Mouse (Mus musculus) forelimb bud, embryonic 11.5 days (tissue): Measurements from ENCODE around the gene Mindy1.
"Not testable (repeated sequence)": the region's sequence is repeated elsewhere in the genome, so short reads cannot be mapped to it uniquely, and the experiment has no call there.

Experiments
- DNase-seq: peaks from one replicate; pipeline ENCODE4 v3.0.0-alpha.2; 2012; ENCODE audit warnings: low read depth, low spot score

Gene Mindy1

DNA sequence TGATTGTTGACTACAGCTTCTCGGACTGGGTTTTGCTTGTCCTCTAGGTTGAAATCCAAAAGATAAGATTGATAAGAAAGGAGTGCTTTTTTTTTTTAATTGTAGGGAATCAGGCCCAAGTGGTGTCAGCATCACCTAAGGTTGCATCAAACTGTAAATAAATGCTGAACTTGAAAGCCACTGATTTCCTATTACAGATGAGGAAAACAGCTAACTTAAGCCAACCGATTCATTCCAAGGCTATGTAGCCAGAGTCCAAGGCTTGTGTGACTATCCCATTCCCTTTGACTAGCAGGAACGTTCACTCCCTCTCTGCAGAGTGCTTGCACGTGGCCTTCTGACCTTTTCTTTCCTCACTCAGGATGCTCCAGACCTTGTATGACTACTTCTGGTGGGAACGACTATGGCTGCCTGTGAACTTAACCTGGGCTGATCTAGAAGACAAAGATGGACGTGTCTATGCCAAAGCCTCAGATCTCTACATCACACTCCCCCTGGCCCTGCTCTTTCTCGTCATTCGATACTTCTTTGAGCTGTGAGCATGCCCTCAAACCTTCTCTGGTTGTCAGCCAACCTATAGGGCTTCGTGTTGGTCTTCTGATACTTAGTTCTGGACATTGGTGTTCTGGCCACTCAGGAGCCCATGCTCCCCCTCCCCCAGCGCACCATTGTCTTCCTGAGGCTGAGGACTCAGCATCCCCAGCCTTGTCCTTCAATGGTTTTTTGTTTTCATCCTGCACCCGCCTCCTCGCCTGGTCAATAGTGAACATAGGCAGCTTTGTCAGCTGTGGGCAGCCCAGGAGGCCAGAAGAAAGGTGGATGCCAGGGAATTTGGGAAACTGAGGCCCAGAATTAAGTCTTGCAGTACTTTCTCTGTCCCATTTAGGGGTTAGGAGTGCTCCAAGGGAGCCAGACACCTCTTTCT is 38.8 kb downstream of the Mindy1 start:
- no peak for DNase-seq

- DNase-seq = no peak
Measured at GRCm38 (mm10) chr3:95323429-95323828, 42.3 kb downstream of the Mindy1 start.

- no peak for DNase-seq
Measured at GRCm38 (mm10) chr3:95324454-95325144, 43.5 kb downstream of the Mindy1 start.

GRCm38 (mm10) chr3:95328803-95329404 is 47.8 kb downstream of the Mindy1 start:
- DNase-seq = no peak

- no peak for DNase-seq
Measured at GRCm38 (mm10) chr3:95331528-95331927, 50.4 kb downstream of the Mindy1 start.

- no peak for DNase-seq
Measured at GRCm38 (mm10) chr3:95337345-95337744, 56.2 kb downstream of the Mindy1 start.

- DNase-seq = no peak
Measured at GRCm38 (mm10) chr3:95338251-95338650, 57.1 kb downstream of the Mindy1 start.

DNA sequence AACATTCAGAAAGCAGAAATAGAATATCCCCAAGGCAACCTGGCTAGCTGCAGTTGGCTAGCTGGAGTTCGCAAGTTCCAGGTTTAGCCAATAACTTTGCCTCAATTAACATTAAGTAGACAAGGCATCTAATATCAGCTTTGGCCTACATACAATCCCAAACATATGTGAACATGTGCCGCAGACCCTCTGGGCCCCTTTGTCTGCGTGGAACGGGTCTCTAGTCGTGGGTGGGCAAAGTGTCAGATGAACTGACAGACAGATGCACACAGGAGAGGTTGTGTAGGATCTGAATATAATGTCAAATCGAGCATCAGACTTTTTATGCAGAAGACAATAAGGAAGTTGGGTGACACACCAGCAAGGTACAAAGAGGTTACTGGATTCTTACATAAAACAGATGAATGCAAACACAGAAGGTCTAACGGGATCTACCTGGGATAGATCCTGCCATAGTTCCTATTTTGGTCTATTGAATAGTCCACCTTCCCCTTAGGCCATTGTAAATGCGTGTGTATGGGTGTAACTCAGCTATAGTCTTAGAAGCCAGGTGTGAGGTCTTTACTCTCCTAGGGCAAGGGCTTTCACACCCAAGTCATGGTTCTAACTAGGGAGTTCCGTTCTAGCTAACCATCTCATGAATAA is 62.3 kb downstream of the Mindy1 start:
- not testable (repeated sequence) for DNase-seq
